Mouse (Mus musculus): ENCODE measurements at regions not wholly inside any gene's neighbourhood (a gene's known extent, or its start where the extent isn't known, plus 50 kb on each side); places are given as distances from the start of the nearest gene placed in this dataset.

DNA sequence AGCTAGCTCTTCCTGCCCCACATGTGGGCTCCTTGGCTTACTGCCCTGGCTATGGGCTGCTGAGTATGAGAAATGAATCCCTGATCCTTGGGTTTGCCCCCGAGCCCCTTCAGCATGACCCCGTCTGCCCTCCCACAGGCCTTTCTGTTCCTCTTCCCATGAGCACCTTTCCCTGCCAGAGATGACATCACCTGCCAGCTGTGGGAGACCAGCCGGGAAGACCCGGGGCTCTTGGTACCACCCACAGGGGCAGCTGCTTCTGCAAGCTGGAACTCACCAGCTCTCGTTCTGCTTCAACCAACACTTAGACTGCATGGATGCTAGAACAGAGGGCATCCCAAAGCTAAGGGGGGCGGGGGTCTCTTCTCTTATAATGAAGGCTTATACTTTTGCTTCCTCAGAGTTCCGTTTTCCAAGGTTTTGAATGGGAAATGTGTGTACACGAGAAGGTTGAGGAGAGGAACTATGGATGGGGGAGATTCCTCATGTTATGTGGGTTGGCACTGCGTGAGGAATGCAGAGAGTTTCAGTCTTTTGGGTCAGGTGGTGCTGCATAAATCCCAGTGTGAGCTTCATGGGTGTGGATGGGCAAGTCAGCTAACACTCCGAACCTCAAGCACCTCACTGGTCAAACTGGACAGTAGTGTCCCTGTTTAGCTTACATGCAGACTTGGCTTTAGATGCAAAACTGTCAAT is 100.2 kb upstream of the Pgrmc2 start:
- no peak for TF ChIP-seq CTCF (IDR thresholded peaks at IDR 0.05; ENCODE audit: control insufficient read depth, insufficient read depth, insufficient read length)
- peak; percentile 42 for TF ChIP-seq MYOD1 (IDR thresholded peaks at IDR 0.05; ENCODE audit: control insufficient read depth, insufficient read length, low read depth)
- no peaks in the 10 kb centered on the region for H3K27me3 ChIP-seq (ENCODE audit: control insufficient read depth, insufficient read depth, insufficient read length)
- no peaks in the 10 kb centered on the region for H3K79me2 ChIP-seq (ENCODE audit: control insufficient read depth, insufficient read depth)
- no peaks in the 10 kb centered on the region for H3K79me3 ChIP-seq (ENCODE audit: low read depth)
- no peak overlapping the region for H3ac ChIP-seq (ENCODE audit: control insufficient read depth, insufficient read length, low read depth)
- H3K36me3 ChIP-seq (ENCODE audit: control insufficient read depth, insufficient read depth): no peaks in the 10 kb centered on the region
- no peak overlapping the region for H3K4me3 ChIP-seq (ENCODE audit: insufficient read depth, poor library complexity, severe bottlenecking)

DNA sequence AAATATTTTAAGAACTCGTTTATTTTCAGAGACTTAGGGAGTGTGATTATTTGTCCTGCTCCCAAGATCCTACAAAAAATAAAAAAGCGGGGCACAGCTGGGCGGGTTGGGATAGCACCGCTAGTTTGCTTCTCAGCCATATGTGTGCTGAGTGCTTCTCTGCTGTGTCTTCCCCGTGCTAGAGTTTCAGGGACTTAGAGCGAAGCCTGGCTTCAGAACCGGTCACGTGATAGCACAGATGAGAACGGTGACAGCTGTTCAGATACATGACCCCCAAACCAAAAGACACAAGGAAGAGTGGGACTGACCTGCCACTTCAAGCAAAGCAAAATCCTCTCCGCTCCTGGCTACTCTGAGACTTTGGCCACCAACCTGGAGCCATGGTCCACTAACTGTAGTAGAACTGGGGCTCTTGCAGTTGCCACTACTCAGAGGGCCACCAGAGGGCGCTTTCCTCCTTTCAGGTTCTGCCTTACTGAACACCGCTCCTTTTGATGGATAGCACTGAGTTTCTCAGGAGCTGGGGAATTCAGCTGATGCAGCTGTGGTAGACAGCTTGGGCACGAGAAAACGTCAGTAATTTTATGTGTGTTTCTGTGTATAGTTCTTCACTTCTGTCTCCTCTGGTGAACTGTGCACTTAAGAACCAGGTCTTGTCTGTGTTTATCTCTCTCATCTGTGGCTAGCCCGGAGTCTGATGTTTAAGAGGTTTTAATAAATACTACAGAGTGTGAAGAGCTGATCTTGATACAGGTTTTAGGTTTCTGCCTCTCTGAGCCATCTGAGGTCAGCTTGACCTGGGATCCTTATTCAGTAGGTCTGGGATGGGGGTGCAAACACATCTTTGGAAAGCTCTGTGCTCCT is 99.4 kb upstream of the Pgrmc2 start:
- Histone ChIP-seq H3K4me3 (ENCODE audit: insufficient read depth, poor library complexity, severe bottlenecking) (no peak overlapping the region), H3K36me3 (ENCODE audit: control insufficient read depth, insufficient read depth) (no peaks in the 10 kb centered on the region), H3ac (ENCODE audit: control insufficient read depth, insufficient read length, low read depth) (no peak overlapping the region), H3K79me2 (ENCODE audit: control insufficient read depth, insufficient read depth) (no peaks in the 10 kb centered on the region), H3K79me3 (ENCODE audit: low read depth) (no peaks in the 10 kb centered on the region), H3K27me3 (ENCODE audit: control insufficient read depth, insufficient read depth, insufficient read length) (no peaks in the 10 kb centered on the region)
- TF ChIP-seq USF1 (IDR thresholded peaks at IDR 0.05; ENCODE audit: low read depth) (peak; percentile 80), CTCF (IDR thresholded peaks at IDR 0.05; ENCODE audit: control insufficient read depth, insufficient read depth, insufficient read length) (peak; percentile 71), MYOG (IDR thresholded peaks at IDR 0.05; ENCODE audit: control insufficient read depth, extremely low read depth, insufficient read length) (no peak), MYOD1 (IDR thresholded peaks at IDR 0.05; ENCODE audit: control insufficient read depth, insufficient read length, low read depth) (peak; percentile 24)

GRCm38 (mm10) chr3:41181438-41181837 is 98.6 kb upstream of the Pgrmc2 start:
- no peaks in the 10 kb centered on the region for H3K79me3 ChIP-seq (ENCODE audit: low read depth)
- no peak overlapping the region for H3K4me3 ChIP-seq (ENCODE audit: insufficient read depth, poor library complexity, severe bottlenecking)

GRCm38 (mm10) chr3:41180911-41181310 is 98.1 kb upstream of the Pgrmc2 start:
- Histone ChIP-seq H3ac (ENCODE audit: control insufficient read depth, insufficient read length, low read depth) (no peak overlapping the region), H3K27me3 (ENCODE audit: control insufficient read depth, insufficient read depth, insufficient read length) (no peaks in the 10 kb centered on the region), H3K79me3 (ENCODE audit: low read depth) (no peaks in the 10 kb centered on the region), H3K79me2 (ENCODE audit: control insufficient read depth, insufficient read depth) (no peaks in the 10 kb centered on the region), H3K4me3 (ENCODE audit: insufficient read depth, poor library complexity, severe bottlenecking) (no peak overlapping the region), H3K36me3 (ENCODE audit: control insufficient read depth, insufficient read depth) (no peaks in the 10 kb centered on the region)
- TF ChIP-seq USF1 (IDR thresholded peaks at IDR 0.05; ENCODE audit: low read depth): no peak
- no peak for TF ChIP-seq MYOD1 (IDR thresholded peaks at IDR 0.05; ENCODE audit: control insufficient read depth, insufficient read length, low read depth)
- no peak for TF ChIP-seq CEBPB (IDR thresholded peaks at IDR 0.05; ENCODE audit: low read depth)
- no peak for TF ChIP-seq MAX (IDR thresholded peaks at IDR 0.05)
- TF ChIP-seq FOSL1 (IDR thresholded peaks at IDR 0.05; ENCODE audit: insufficient read depth, low read length, poor library complexity, severe bottlenecking): no peak
- no peak for TF ChIP-seq CTCF (IDR thresholded peaks at IDR 0.05; ENCODE audit: control insufficient read depth, insufficient read depth, insufficient read length)
- TF ChIP-seq MYOG (IDR thresholded peaks at IDR 0.05; ENCODE audit: control insufficient read depth, extremely low read depth, insufficient read length): no peak

More at GRCm38 (mm10) chr3:41181438-41181837, 98.6 kb upstream of the Pgrmc2 start:
- Histone ChIP-seq H3K36me3 (ENCODE audit: control insufficient read depth, insufficient read depth) (no peaks in the 10 kb centered on the region), H3K79me2 (ENCODE audit: control insufficient read depth, insufficient read depth) (no peaks in the 10 kb centered on the region), H3ac (ENCODE audit: control insufficient read depth, insufficient read length, low read depth) (no peak overlapping the region), H3K27me3 (ENCODE audit: control insufficient read depth, insufficient read depth, insufficient read length) (no peaks in the 10 kb centered on the region)
- TF ChIP-seq CTCF (IDR thresholded peaks at IDR 0.05; ENCODE audit: control insufficient read depth, insufficient read depth, insufficient read length): no peak
- TF ChIP-seq MYOG (IDR thresholded peaks at IDR 0.05; ENCODE audit: control insufficient read depth, extremely low read depth, insufficient read length): no peak
- no peak for TF ChIP-seq FOSL1 (IDR thresholded peaks at IDR 0.05; ENCODE audit: insufficient read depth, low read length, poor library complexity, severe bottlenecking)
- no peak for TF ChIP-seq CEBPB (IDR thresholded peaks at IDR 0.05; ENCODE audit: low read depth)
- TF ChIP-seq USF1 (IDR thresholded peaks at IDR 0.05; ENCODE audit: low read depth): no peak
- no peak for TF ChIP-seq MYOD1 (IDR thresholded peaks at IDR 0.05; ENCODE audit: control insufficient read depth, insufficient read length, low read depth)
- TF ChIP-seq MAX (IDR thresholded peaks at IDR 0.05): no peak

DNA sequence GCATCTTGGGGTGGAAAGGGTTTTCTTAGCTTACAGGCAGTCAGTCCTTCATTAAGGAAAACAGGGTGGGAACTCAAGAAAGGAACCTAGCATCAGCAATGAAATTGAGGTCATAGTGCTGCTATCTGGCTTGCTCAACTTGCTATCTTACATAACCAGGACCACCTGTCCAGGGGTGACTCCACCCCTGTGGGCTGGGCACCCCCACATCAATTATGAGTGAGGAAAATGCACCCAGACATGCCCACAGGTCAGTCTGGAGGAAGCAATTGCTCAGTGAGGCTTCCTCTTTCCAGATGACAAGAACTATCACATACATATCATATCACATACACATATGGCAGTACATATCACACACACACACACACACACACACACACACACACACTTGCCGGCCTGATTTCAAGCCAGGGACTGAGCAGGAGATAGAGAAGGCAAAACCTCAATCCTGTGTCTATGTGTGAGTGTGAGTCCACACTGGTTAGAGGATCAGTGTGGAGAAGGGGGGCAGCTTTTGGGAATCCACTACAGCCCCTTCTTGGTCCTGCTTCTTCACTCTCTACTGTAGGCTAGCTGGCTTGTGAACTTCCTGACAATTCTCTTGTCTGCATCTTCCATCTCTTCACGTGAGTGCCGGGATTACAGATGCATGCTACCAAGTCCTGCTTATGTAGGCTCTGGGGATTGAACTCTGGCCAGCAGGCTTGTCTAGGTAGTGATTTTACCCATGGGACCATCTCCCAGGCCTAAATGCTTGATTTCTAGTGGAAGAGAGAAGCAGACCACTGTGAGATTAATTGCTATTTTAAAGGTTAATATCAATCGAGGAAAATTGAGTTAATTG is 96.4 kb upstream of the Pgrmc2 start:
- H3K36me3 ChIP-seq (ENCODE audit: control insufficient read depth, insufficient read depth): no peaks in the 10 kb centered on the region
- H3ac ChIP-seq (ENCODE audit: control insufficient read depth, insufficient read length, low read depth): no peak overlapping the region
- H3K79me2 ChIP-seq (ENCODE audit: control insufficient read depth, insufficient read depth): no peaks in the 10 kb centered on the region
- no peak for TF ChIP-seq USF1 (IDR thresholded peaks at IDR 0.05; ENCODE audit: low read depth)
- no peak for TF ChIP-seq MAX (IDR thresholded peaks at IDR 0.05)
- no peak for TF ChIP-seq FOSL1 (IDR thresholded peaks at IDR 0.05; ENCODE audit: insufficient read depth, low read length, poor library complexity, severe bottlenecking)
- no peak for TF ChIP-seq MYOD1 (IDR thresholded peaks at IDR 0.05; ENCODE audit: control insufficient read depth, insufficient read length, low read depth)
- H3K27me3 ChIP-seq (ENCODE audit: control insufficient read depth, insufficient read depth, insufficient read length): no peaks in the 10 kb centered on the region
- no peak overlapping the region for H3K4me3 ChIP-seq (ENCODE audit: insufficient read depth, poor library complexity, severe bottlenecking)
- H3K79me3 ChIP-seq (ENCODE audit: low read depth): no peaks in the 10 kb centered on the region

Data from C2C12 (cell line).